Mouse (Mus musculus) liver, embryonic 11.5 days (tissue): ENCODE data around the gene Cnot8. TPM values are rescaled to one million over a fixed set of nuclear protein-coding genes. Genes with fewer than 3 reads are reported as not detected.

Source experiments
- ATAC-seq: fragments of 200-750 bp; cut with Nextera tagmentation; replicated peaks from 2 replicates; pipeline ENCODE4 v1.8.0; 2017; ENCODE audit warnings: moderate number of reproducible peaks, mild to moderate bottlenecking, moderate TSS enrichment, moderate library complexity; ENCODE audit not compliant: low FRiP score
- DNase-seq: peaks from one replicate; pipeline ENCODE4 v3.0.0-alpha.2; 2017; ENCODE audit warnings: low spot score
- H3K27ac ChIP-seq: fragments of 300-500 bp; sonication (generic); 2 replicates; pipeline ENCODE4 v1.5.1; 2014; ENCODE audit warnings: mild to moderate bottlenecking, low read depth, low read length, control low read depth
- H3K27me3 ChIP-seq: fragments of 300-500 bp; sonication (generic); replicated peaks from 2 replicates; pipeline ENCODE4 v1.6.1; 2014; ENCODE audit warnings: low read length, mixed read lengths; ENCODE audit not compliant: control insufficient read depth, insufficient read depth
- H3K36me3 ChIP-seq: fragments of 300-500 bp; sonication (generic); 2 replicates; pipeline ENCODE4 v1.6.1; 2014; ENCODE audit warnings: mild to moderate bottlenecking, low read length, moderate library complexity, mixed read lengths; ENCODE audit not compliant: control insufficient read depth, insufficient read depth
- H3K4me1 ChIP-seq: fragments of 300-500 bp; sonication (generic); replicated peaks from 2 replicates; pipeline ENCODE4 v1.6.1; 2014; ENCODE audit warnings: low read length, mixed read lengths; ENCODE audit not compliant: control insufficient read depth, insufficient read depth
- H3K4me2 ChIP-seq: fragments of 300-500 bp; sonication (generic); 2 replicates; pipeline ENCODE4 v1.6.1; 2014; ENCODE audit warnings: mild to moderate bottlenecking, control low read depth, moderate library complexity
- H3K4me3 ChIP-seq: fragments of 300-500 bp; sonication (generic); 2 replicates; pipeline ENCODE4 v1.5.1; 2014; ENCODE audit warnings: low read depth, low read length, control low read depth
- H3K9ac ChIP-seq: fragments of 300-500 bp; sonication (generic); 2 replicates; pipeline ENCODE4 v1.6.1; 2014; ENCODE audit warnings: low read depth, low read length, control low read depth
- H3K9me3 ChIP-seq: fragments of 300-500 bp; sonication (generic); 2 replicates; pipeline ENCODE4 v1.6.1; 2016; ENCODE audit warnings: low read length, inconsistent platforms, mixed read lengths; ENCODE audit not compliant: control insufficient read depth
- WGBS: fragments of 180-500 bp; shearing (Covaris S2); extraction: QIAGEN DNeasy Blood & Tissue Kit; methylation state at CpG from one replicate; pipeline ENCODE4 v1.1.7; 2014; 5-methylcytosine and 5-hydroxymethylcytosine counted together
- polyA plus RNA-seq: library from polyadenylated mRNA; unstranded; fragments of >200 nt; fragmentation: Nextera tagmentation; extraction: Ambion mirVana; gene quantifications from 2 replicates; pipeline ENCODE4 v1.2.1, GENCODE M21; 2014

The Cnot8 gene
- polyA plus RNA-seq, 1 experiment from 2014 or later: 77.6 TPM

- no peak for DNase-seq
- WGBS: 87% methylated on average over 2 of the region's 2 CpGs
Observed at GRCm38 (mm10) chr11:58100006-58100405, 3.9 kb upstream of the Cnot8 start.

DNA sequence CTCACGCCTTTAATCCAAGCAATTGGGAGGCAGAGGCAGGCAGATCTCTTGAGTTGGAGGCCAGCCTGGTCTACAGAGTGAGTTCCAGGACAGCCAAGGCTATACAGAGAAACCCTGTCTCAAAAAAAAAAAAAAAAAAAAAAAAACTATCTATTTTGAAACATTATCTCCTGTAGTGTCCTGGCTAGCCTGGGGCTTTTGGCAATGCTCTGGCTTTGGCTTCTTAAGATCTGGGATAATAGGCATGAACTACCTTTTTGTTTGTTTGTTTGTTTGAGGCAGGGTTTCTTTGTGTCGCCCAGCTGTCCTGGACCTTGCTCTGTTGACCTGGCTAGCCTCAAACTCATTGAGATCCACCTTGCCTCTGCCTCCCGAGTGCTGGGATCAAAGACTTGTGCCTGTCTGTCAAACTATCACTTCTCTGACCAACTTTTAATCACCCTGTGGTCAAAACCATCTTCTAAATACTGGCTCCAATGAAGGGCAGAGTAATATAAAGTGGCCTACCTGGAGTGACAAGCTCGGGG, 2.7 kb upstream of the Cnot8 start:
- peaks cover 18% of the 10 kb centered on the region for H3K27me3 ChIP-seq
- H3K36me3 ChIP-seq: no peaks in the 10 kb centered on the region
- no peak overlapping the region for H3K4me3 ChIP-seq
- ATAC-seq: no peak
- no peak for DNase-seq
- 81% methylated on average over 4 of the region's 4 CpGs for WGBS
- H3K4me1 ChIP-seq: peaks cover 10% of the 10 kb centered on the region
- no peak overlapping the region for H3K4me2 ChIP-seq
- H3K9me3 ChIP-seq: no peaks in the 10 kb centered on the region
- no peak overlapping the region for H3K9ac ChIP-seq
- H3K27ac ChIP-seq: no peak overlapping the region

More at GRCm38 (mm10) chr11:58100006-58100405, 3.9 kb upstream of the Cnot8 start:
- H3K4me1 ChIP-seq: peaks cover 6% of the 10 kb centered on the region
- H3K27ac ChIP-seq: no peak overlapping the region
- H3K9me3 ChIP-seq: no peaks in the 10 kb centered on the region
- no peaks in the 10 kb centered on the region for H3K36me3 ChIP-seq
- H3K4me3 ChIP-seq: no peak overlapping the region
- no peak overlapping the region for H3K9ac ChIP-seq
- H3K4me2 ChIP-seq: no peak overlapping the region
- ATAC-seq: no peak
- H3K27me3 ChIP-seq: peaks cover 21% of the 10 kb centered on the region

GRCm38 (mm10) chr11:58102146-58102545, 1.8 kb upstream of the Cnot8 start:
- DNase-seq (no peak), ATAC-seq (no peak)
- Histone ChIP-seq H3K36me3 (no peaks in the 10 kb centered on the region), H3K9me3 (no peaks in the 10 kb centered on the region), H3K9ac (no peak overlapping the region), H3K4me1 (peaks cover 10% of the 10 kb centered on the region), H3K27me3 (peaks cover 10% of the 10 kb centered on the region), H3K4me2 (no peak overlapping the region), H3K27ac (no peak overlapping the region), H3K4me3 (no peak overlapping the region)
- 80% methylated on average over 3 of the region's 3 CpGs for WGBS

GRCm38 (mm10) chr11:58102581-58103343, 1.2 kb upstream of the Cnot8 start:
- no peak for DNase-seq
- H3K27ac ChIP-seq: peak overlapping the region; percentile 60; the same call in 1 of the 2 replicates
- no peaks in the 10 kb centered on the region for H3K36me3 ChIP-seq
- H3K9me3 ChIP-seq: no peaks in the 10 kb centered on the region
- peak overlapping the region; percentile 89 for H3K4me2 ChIP-seq
- WGBS: 83% methylated on average over 9 of the region's 9 CpGs
- no peak for ATAC-seq
- H3K9ac ChIP-seq: peak overlapping the region; percentile 69; the same call in 1 of the 2 replicates
- peaks cover 4% of the 10 kb centered on the region; the same call in 1 of the 2 replicates for H3K27me3 ChIP-seq
- H3K4me3 ChIP-seq: peak overlapping the region; percentile 88; the same call in 1 of the 2 replicates
- H3K4me1 ChIP-seq: peaks cover 10% of the 10 kb centered on the region

DNA sequence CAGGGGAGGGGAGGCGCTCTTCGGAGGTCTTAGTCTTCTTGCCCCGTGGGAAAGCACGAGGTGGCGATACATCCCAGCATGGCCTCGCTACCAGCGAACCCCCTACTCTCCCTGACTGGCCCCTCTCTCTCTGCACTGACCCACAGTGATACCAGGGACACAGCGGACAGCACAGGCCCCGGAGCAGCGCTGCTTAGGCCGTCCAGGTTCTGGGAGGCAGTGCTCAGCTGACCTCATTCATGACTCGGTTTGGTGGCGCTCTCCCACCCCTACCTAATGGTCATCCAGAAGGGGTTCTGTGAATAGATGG, 654 bp upstream of the Cnot8 start:
- ATAC-seq (peak; percentile 35), DNase-seq (no peak)
- H3K4me2 ChIP-seq: peak overlapping the region; percentile 89
- peak overlapping the region; percentile 60; the same call in 1 of the 2 replicates for H3K27ac ChIP-seq
- H3K9ac ChIP-seq: peak overlapping the region; percentile 69
- H3K4me1 ChIP-seq: peaks cover 10% of the 10 kb centered on the region
- peak overlapping the region; percentile 88 for H3K4me3 ChIP-seq
- H3K27me3 ChIP-seq: no peaks in the 10 kb centered on the region
- H3K36me3 ChIP-seq: no peaks in the 10 kb centered on the region
- WGBS: 59% methylated on average over 13 of the region's 13 CpGs
- no peaks in the 10 kb centered on the region for H3K9me3 ChIP-seq

DNA sequence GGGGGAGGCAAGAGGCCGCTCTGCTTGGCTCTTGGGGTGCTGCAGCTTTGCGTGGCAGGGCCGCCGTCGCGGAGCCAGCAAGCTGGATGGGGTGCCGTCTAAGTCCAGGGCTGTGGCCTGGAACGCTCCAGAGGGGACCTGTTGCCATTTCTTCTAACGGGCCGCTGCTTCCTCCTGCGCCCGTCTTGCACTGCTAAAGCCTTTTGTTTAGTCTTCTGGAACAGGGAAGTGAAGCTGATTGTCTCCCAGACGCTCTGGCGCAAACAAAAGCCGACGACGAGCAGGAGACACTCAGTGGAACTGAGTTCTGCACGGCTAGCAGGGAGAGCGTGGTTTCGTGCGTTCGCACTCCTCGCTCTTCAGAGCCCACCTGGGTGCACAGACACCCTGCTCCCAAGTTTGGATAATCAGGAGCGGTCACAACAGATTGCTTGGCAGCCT, 418 bp downstream of the Cnot8 start:
- peaks cover 10% of the 10 kb centered on the region for H3K4me1 ChIP-seq
- ATAC-seq (peak; percentile 19), DNase-seq (no peak)

GRCm38 (mm10) chr11:58107009-58107408, 3.1 kb downstream of the Cnot8 start:
- H3K4me2 ChIP-seq: no peak overlapping the region
- H3K4me3 ChIP-seq: no peak overlapping the region
- no peaks in the 10 kb centered on the region for H3K27me3 ChIP-seq
- H3K27ac ChIP-seq: no peak overlapping the region
- H3K9me3 ChIP-seq: no peaks in the 10 kb centered on the region
- H3K4me1 ChIP-seq: peaks cover 10% of the 10 kb centered on the region
- H3K36me3 ChIP-seq: peaks cover 27% of the 10 kb centered on the region
- DNase-seq (no peak), ATAC-seq (no peak)
- H3K9ac ChIP-seq: no peak overlapping the region
- WGBS: 76% methylated on average over 3 of the region's 3 CpGs

More for the DNA sequence above, 418 bp downstream of the Cnot8 start:
- Histone ChIP-seq H3K36me3 (peaks cover 4% of the 10 kb centered on the region), H3K4me2 (peak overlapping the region; percentile 89), H3K27ac (peak overlapping the region; percentile 82), H3K27me3 (no peaks in the 10 kb centered on the region), H3K4me3 (peak overlapping the region; percentile 88), H3K9me3 (no peaks in the 10 kb centered on the region), H3K9ac (peak overlapping the region; percentile 90)
- 1% methylated on average over 24 of the region's 24 CpGs for WGBS

DNA sequence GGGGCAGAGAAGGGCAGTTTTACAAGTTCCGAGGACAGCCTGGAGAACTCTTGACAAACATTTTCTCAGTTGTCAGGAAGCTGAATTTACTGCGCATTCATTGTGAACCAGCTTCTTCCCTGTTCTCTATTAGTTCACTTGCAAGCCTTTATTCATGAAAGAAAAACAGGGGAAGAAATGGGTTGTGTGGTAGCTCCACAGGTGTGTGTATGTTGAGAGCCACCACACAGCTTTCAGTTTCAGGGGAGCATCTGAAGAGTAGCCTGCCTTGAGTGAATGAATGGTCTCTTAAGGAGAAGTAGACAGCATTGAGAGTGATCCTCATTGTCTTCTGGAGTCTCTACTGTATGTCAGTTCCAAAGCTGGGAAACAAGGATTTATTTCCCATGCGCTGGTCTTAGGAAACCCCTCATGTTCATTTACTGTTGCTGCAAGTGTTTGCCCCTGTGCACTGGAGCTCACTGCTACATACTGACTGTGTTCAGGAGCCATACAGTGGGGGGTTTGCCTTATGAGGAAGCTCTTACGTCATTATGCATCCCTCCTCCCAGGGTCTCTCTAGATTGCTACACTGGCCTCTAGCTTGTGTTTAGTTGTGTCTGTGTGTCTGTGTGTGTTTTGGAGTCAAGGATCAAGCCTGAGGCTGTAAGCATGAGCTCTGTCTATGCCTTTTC, 3.8 kb downstream of the Cnot8 start:
- peaks cover 10% of the 10 kb centered on the region for H3K4me1 ChIP-seq
- H3K27ac ChIP-seq: no peak overlapping the region
- no peaks in the 10 kb centered on the region for H3K27me3 ChIP-seq
- no peak overlapping the region for H3K4me2 ChIP-seq
- DNase-seq: no peak
- no peak overlapping the region for H3K4me3 ChIP-seq
- no peak overlapping the region for H3K9ac ChIP-seq
- ATAC-seq: no peak
- H3K36me3 ChIP-seq: peaks cover 29% of the 10 kb centered on the region
- 85% methylated on average over 4 of the region's 4 CpGs for WGBS
- H3K9me3 ChIP-seq: no peaks in the 10 kb centered on the region
